Mouse (Mus musculus): ENCODE results near the gene Dclk1. TPM values are rescaled to one million over a fixed set of nuclear protein-coding genes. Genes with fewer than 3 reads are reported as not detected.

The Dclk1 gene
- polyA plus RNA-seq, 1 experiment from 2014 or later: 253 TPM

DNA sequence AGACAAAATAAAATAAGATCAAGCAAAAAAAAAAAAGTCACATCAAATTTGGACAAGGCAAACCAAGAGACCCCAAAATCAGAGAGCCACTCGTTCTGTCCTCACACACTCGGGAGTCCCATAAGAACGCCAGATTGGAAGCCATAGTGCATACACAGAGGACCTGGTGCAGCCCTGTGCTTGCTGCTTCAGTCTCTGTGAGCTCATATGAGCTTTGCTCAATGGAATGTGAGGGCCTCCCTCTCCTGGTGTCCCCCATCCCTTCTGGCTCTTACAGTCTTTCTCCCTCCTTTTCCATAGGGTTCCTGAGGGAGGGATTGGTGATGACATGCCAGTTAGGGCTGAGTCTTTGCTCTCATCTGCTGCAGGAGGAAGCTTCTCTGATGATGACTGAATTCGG is 27.6 kb downstream of the Dclk1 start:
- Histone ChIP-seq H3K4me2 (replicated peaks) (no peak overlapping the region), H3K27me3 (no peaks in the 10 kb centered on the region), H3K9ac (replicated peaks) (no peak overlapping the region), H3K36me3 (no peaks in the 10 kb centered on the region), H3K4me1 (peaks cover 12% of the 10 kb centered on the region), H3K27ac (replicated peaks) (no peak overlapping the region), H3K4me3 (no peak overlapping the region), H3K9me3 (no peaks in the 10 kb centered on the region)
- no peak; the same call in 1 of the 2 replicates for ATAC-seq (replicated peaks)
- 92% methylated on average over 4 of the region's 4 CpGs for WGBS

- Histone ChIP-seq H3K4me2 (replicated peaks) (no peak overlapping the region), H3K36me3 (no peaks in the 10 kb centered on the region), H3K9me3 (no peaks in the 10 kb centered on the region), H3K9ac (replicated peaks) (no peak overlapping the region), H3K4me3 (no peak overlapping the region), H3K27me3 (no peaks in the 10 kb centered on the region), H3K27ac (replicated peaks) (no peak overlapping the region), H3K4me1 (peaks cover 12% of the 10 kb centered on the region)
- ATAC-seq (replicated peaks): no peak
- 81% methylated on average over 3 of the region's 3 CpGs for WGBS
Measured at GRCm38 (mm10) chr3:55270345-55270744, 28.2 kb downstream of the Dclk1 start.

DNA sequence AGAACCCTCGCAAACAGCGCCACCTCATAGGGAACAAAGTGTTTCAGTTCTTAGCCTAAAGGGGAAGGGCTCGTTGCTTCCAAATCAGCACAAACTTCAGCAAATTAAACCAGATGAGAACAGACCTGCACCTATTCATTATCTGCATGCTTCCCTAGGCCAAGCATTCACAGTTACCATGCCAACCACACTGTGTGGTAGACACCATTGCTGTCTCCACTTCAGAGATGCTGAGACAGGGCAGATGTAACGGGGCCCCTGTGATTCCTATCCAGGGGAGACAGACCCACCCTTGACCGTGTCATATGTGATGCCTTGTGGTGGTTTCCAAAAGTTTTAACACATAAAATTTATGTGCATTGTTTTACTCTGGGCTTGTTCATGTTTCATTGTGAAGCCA is 28.8 kb downstream of the Dclk1 start:
- peak; percentile 60 for ATAC-seq (replicated peaks)
- Histone ChIP-seq H3K4me3 (no peak overlapping the region), H3K9ac (replicated peaks) (no peak overlapping the region), H3K27ac (replicated peaks) (no peak overlapping the region), H3K4me1 (peaks cover 12% of the 10 kb centered on the region), H3K27me3 (no peaks in the 10 kb centered on the region), H3K4me2 (replicated peaks) (no peak overlapping the region), H3K36me3 (no peaks in the 10 kb centered on the region), H3K9me3 (no peaks in the 10 kb centered on the region)
- 33% methylated on average over 5 of the region's 5 CpGs for whole genome bisulfite sequencing

GRCm38 (mm10) chr3:55272536-55272935 is 30.4 kb downstream of the Dclk1 start:
- Histone ChIP-seq H3K4me1 (peaks cover 12% of the 10 kb centered on the region), H3K27me3 (no peaks in the 10 kb centered on the region), H3K36me3 (0 out of 2 replicates have a peak, but pooled peaks cover 2% of the 10 kb centered on the region), H3K4me3 (no peak overlapping the region), H3K4me2 (replicated peaks) (no peak overlapping the region), H3K27ac (replicated peaks) (no peak overlapping the region), H3K9ac (replicated peaks) (no peak overlapping the region), H3K9me3 (no peaks in the 10 kb centered on the region)
- WGBS: 92% methylated on average over 6 of the region's 6 CpGs
- ATAC-seq (replicated peaks): no peak

GRCm38 (mm10) chr3:55276446-55276845 is 34.3 kb downstream of the Dclk1 start:
- H3K4me2 ChIP-seq (replicated peaks): no peak overlapping the region
- H3K36me3 ChIP-seq: 0 out of 2 replicates have a peak, but pooled peaks cover 2% of the 10 kb centered on the region
- 89% methylated on average over 3 of the region's 3 CpGs for WGBS
- 0 out of 2 replicates have a peak, but pooled peaks cover 5% of the 10 kb centered on the region for H3K4me1 ChIP-seq
- no peak for ATAC-seq (replicated peaks)
- H3K27me3 ChIP-seq: no peaks in the 10 kb centered on the region
- no peak overlapping the region for H3K4me3 ChIP-seq
- H3K27ac ChIP-seq (replicated peaks): no peak overlapping the region
- H3K9me3 ChIP-seq: no peaks in the 10 kb centered on the region
- H3K9ac ChIP-seq (replicated peaks): no peak overlapping the region

DNA sequence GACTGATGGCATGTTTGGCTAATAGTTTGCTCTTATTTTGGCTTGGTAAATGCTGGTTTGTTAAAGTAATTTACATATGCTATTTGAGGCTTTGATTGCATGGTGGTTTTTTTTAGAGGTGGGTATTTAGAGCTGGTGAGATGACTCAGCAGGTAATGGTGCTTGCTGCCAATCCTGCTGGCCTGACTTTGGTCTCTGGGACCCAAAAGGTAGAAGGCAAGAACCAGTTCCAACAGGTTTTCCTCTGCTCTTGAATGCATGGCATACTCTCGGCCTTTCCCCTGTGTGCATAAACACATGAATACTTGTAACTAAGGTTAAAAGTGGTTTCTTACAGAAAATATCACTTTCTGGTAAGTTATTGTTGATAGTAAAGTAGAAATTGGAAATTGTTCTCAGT is 34.7 kb downstream of the Dclk1 start:
- H3K36me3 ChIP-seq: 0 out of 2 replicates have a peak, but pooled peaks cover 2% of the 10 kb centered on the region
- H3K9ac ChIP-seq (replicated peaks): no peak overlapping the region
- H3K27ac ChIP-seq (replicated peaks): no peak overlapping the region
- H3K4me1 ChIP-seq: 0 out of 2 replicates have a peak, but pooled peaks cover 5% of the 10 kb centered on the region
- ATAC-seq (replicated peaks): no peak
- no peak overlapping the region for H3K4me3 ChIP-seq
- H3K27me3 ChIP-seq: no peaks in the 10 kb centered on the region
- no peak overlapping the region for H3K4me2 ChIP-seq (replicated peaks)
- 98% methylated on average over 1 of the region's 1 CpGs for WGBS
- no peaks in the 10 kb centered on the region for H3K9me3 ChIP-seq

GRCm38 (mm10) chr3:55277829-55278228 is 35.7 kb downstream of the Dclk1 start:
- Histone ChIP-seq H3K9me3 (no peaks in the 10 kb centered on the region), H3K4me2 (replicated peaks) (no peak overlapping the region), H3K9ac (replicated peaks) (no peak overlapping the region), H3K27ac (replicated peaks) (no peak overlapping the region), H3K4me1 (peaks cover 8% of the 10 kb centered on the region), H3K36me3 (0 out of 2 replicates have a peak, but pooled peaks cover 2% of the 10 kb centered on the region), H3K4me3 (no peak overlapping the region), H3K27me3 (no peaks in the 10 kb centered on the region)
- ATAC-seq (replicated peaks): no peak
- 81% methylated on average over 1 of the region's 1 CpGs for WGBS

- ATAC-seq (replicated peaks): no peak
- H3K9ac ChIP-seq (replicated peaks): no peak overlapping the region
- no peak overlapping the region for H3K4me3 ChIP-seq
- WGBS: 73% methylated on average over 4 of the region's 4 CpGs
- H3K27me3 ChIP-seq: no peaks in the 10 kb centered on the region
- H3K4me2 ChIP-seq (replicated peaks): no peak overlapping the region
- peaks cover 28% of the 10 kb centered on the region for H3K4me1 ChIP-seq
- no peaks in the 10 kb centered on the region for H3K9me3 ChIP-seq
- 0 out of 2 replicates have a peak, but pooled peaks cover 2% of the 10 kb centered on the region for H3K36me3 ChIP-seq
- H3K27ac ChIP-seq (replicated peaks): no peak overlapping the region
Measured at GRCm38 (mm10) chr3:55279923-55280322, 37.8 kb downstream of the Dclk1 start.

GRCm38 (mm10) chr3:55280471-55280870 is 38.3 kb downstream of the Dclk1 start:
- H3K4me2 ChIP-seq (replicated peaks): no peak overlapping the region
- ATAC-seq (replicated peaks): no peak
- no peak overlapping the region for H3K4me3 ChIP-seq
- H3K27ac ChIP-seq (replicated peaks): no peak overlapping the region
- H3K9me3 ChIP-seq: no peaks in the 10 kb centered on the region
- 0 out of 2 replicates have a peak, but pooled peaks cover 2% of the 10 kb centered on the region for H3K36me3 ChIP-seq
- H3K4me1 ChIP-seq: peaks cover 32% of the 10 kb centered on the region
- H3K9ac ChIP-seq (replicated peaks): no peak overlapping the region
- H3K27me3 ChIP-seq: no peaks in the 10 kb centered on the region

- Histone ChIP-seq H3K27ac (replicated peaks) (peak overlapping the region; percentile 79), H3K9me3 (no peaks in the 10 kb centered on the region), H3K9ac (replicated peaks) (no peak overlapping the region), H3K4me3 (no peak overlapping the region), H3K4me2 (replicated peaks) (0 out of 2 replicates have a peak overlapping the region, but pooled peaks have one; percentile 5), H3K27me3 (no peaks in the 10 kb centered on the region), H3K4me1 (peaks cover 32% of the 10 kb centered on the region), H3K36me3 (no peaks in the 10 kb centered on the region)
- 5% methylated on average over 3 of the region's 3 CpGs for WGBS
- ATAC-seq (replicated peaks): peak; percentile 88
Measured at GRCm38 (mm10) chr3:55284215-55284614, 42.1 kb downstream of the Dclk1 start.

DNA sequence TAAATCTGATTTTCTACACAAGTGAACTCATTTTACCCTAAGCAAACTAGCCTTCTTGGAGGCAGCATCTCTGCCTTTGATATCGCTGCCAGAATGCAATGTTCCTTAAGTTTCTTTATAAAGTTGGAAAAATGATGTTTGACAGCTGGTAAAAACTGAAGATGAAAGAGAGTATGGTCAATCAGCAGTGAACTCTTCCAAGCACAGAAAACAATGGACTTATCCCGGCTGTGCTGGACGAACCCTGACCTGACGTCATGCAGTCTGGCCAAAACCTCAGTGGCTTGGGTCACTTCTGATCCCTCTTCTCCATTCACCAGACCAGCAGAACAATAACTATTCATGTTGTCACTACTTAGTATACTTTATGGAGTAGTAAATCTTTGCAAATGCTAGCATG is 46.6 kb downstream of the Dclk1 start:
- no peak overlapping the region for H3K9ac ChIP-seq (replicated peaks)
- 51% methylated on average over 4 of the region's 4 CpGs for whole genome bisulfite sequencing
- ATAC-seq (replicated peaks): no peak
- no peaks in the 10 kb centered on the region for H3K27me3 ChIP-seq
- H3K9me3 ChIP-seq: no peaks in the 10 kb centered on the region
- H3K4me3 ChIP-seq: no peak overlapping the region
- H3K4me1 ChIP-seq: peaks cover 22% of the 10 kb centered on the region
- H3K4me2 ChIP-seq (replicated peaks): no peak overlapping the region
- H3K36me3 ChIP-seq: no peaks in the 10 kb centered on the region
- H3K27ac ChIP-seq (replicated peaks): no peak overlapping the region

DNA sequence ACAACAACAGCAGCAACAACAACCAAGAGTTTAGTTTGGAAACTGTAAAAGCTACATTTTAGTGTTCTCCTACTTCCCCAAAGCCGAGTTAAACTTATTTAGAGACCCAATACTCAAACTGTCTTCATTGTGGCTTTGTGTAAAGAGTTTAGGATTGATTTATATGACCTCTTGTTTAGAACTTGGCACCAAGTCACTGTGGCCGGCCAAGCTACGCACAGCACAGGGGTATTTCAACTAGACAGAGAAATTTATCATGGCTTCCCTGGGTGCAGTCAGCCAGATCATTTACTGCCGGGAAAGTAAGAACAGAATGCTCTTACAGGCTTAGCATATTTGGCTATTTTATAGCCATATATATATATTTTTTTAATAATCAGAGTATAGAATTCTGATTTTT is 49.8 kb downstream of the Dclk1 start:
- Histone ChIP-seq H3K4me1 (peaks cover 12% of the 10 kb centered on the region; the same call in 1 of the 2 replicates), H3K27ac (replicated peaks) (no peak overlapping the region), H3K27me3 (no peaks in the 10 kb centered on the region), H3K36me3 (no peaks in the 10 kb centered on the region), H3K9me3 (no peaks in the 10 kb centered on the region), H3K9ac (replicated peaks) (no peak overlapping the region), H3K4me2 (replicated peaks) (no peak overlapping the region), H3K4me3 (no peak overlapping the region)
- 72% methylated on average over 4 of the region's 4 CpGs for WGBS
- ATAC-seq (replicated peaks): no peak

- peak overlapping the region; percentile 24 for H3K27ac ChIP-seq (replicated peaks)
- WGBS: 72% methylated on average over 10 of the region's 10 CpGs
- ATAC-seq (replicated peaks): no peak
- H3K27me3 ChIP-seq: no peaks in the 10 kb centered on the region
- no peaks in the 10 kb centered on the region for H3K9me3 ChIP-seq
- H3K4me1 ChIP-seq: peaks cover 12% of the 10 kb centered on the region; the same call in 1 of the 2 replicates
- H3K36me3 ChIP-seq: no peaks in the 10 kb centered on the region
- H3K4me3 ChIP-seq: no peak overlapping the region
- H3K9ac ChIP-seq (replicated peaks): no peak overlapping the region
- H3K4me2 ChIP-seq (replicated peaks): no peak overlapping the region
Measured at GRCm38 (mm10) chr3:55292783-55293430, 50.7 kb downstream of the Dclk1 start.
